Mouse (Mus musculus): ENCODE results near the gene Sgcg. TPM values are rescaled to one million over a fixed set of nuclear protein-coding genes. Genes with fewer than 3 reads are reported as not detected.
A peak's percentile ranks its signal among the peaks of the same experiment; 100 is the strongest.

The Sgcg gene
- polyA plus RNA-seq, 1 experiment: 1.1 TPM

- 80% methylated on average over 10 of the region's 10 CpGs for WGBS
- no peaks in the 10 kb centered on the region for H3K4me1 ChIP-seq (ENCODE audit: control insufficient read depth, insufficient read depth, low read length)
- no peak for TF ChIP-seq CTCF (IDR thresholded peaks at IDR 0.05; ENCODE audit: borderline replicate concordance, insufficient read depth, low read depth, low read length)
- no peak overlapping the region for H3K27ac ChIP-seq (ENCODE audit: insufficient read depth, low read length)
- H3K27me3 ChIP-seq (ENCODE audit: control insufficient read depth, insufficient read depth, low read length): no peaks in the 10 kb centered on the region
- H3K4me3 ChIP-seq (replicated peaks; ENCODE audit: insufficient read depth, low read depth, low read length): no peak overlapping the region
- no peak for DNase-seq
Observed at GRCm38 (mm10) chr14:61192326-61192725, 66.0 kb downstream of the Sgcg start.

- WGBS: 79% methylated on average over 7 of the region's 7 CpGs
- no peak overlapping the region for H3K4me3 ChIP-seq (replicated peaks; ENCODE audit: insufficient read depth, low read depth, low read length)
- no peak overlapping the region for H3K27ac ChIP-seq (ENCODE audit: insufficient read depth, low read length)
- no peaks in the 10 kb centered on the region for H3K4me1 ChIP-seq (ENCODE audit: control insufficient read depth, insufficient read depth, low read length)
- no peak for DNase-seq
- no peak for TF ChIP-seq CTCF (IDR thresholded peaks at IDR 0.05; ENCODE audit: borderline replicate concordance, insufficient read depth, low read depth, low read length)
- no peak for TF ChIP-seq POLR2A (IDR thresholded peaks at IDR 0.05; ENCODE audit: borderline replicate concordance, insufficient read depth, low read length)
- no peaks in the 10 kb centered on the region for H3K27me3 ChIP-seq (ENCODE audit: control insufficient read depth, insufficient read depth, low read length)
Observed at GRCm38 (mm10) chr14:61191904-61192303, 66.4 kb downstream of the Sgcg start.

GRCm38 (mm10) chr14:61173229-61173628 is 85.1 kb downstream of the Sgcg start:
- peaks cover 15% of the 10 kb centered on the region for H3K4me1 ChIP-seq (ENCODE audit: control insufficient read depth, insufficient read depth, low read length)
- no peaks in the 10 kb centered on the region for H3K27me3 ChIP-seq (ENCODE audit: control insufficient read depth, insufficient read depth, low read length)
- WGBS: under 1% methylated on average over 37 of the region's 37 CpGs
- DNase-seq: peak in 1 of 2 experiments; percentile 82
- TF ChIP-seq POLR2A (IDR thresholded peaks at IDR 0.05; ENCODE audit: borderline replicate concordance, insufficient read depth, low read length): no peak
- TF ChIP-seq CTCF (IDR thresholded peaks at IDR 0.05; ENCODE audit: borderline replicate concordance, insufficient read depth, low read depth, low read length): peak; percentile 36
- peak overlapping the region; percentile 64 for H3K27ac ChIP-seq (ENCODE audit: insufficient read depth, low read length)
- H3K4me3 ChIP-seq (replicated peaks; ENCODE audit: insufficient read depth, low read depth, low read length): peak overlapping the region; percentile 71

GRCm38 (mm10) chr14:61172548-61173158 is 85.6 kb downstream of the Sgcg start:
- Histone ChIP-seq H3K27me3 (ENCODE audit: control insufficient read depth, insufficient read depth, low read length) (no peaks in the 10 kb centered on the region), H3K4me1 (ENCODE audit: control insufficient read depth, insufficient read depth, low read length) (peaks cover 15% of the 10 kb centered on the region), H3K4me3 (replicated peaks; ENCODE audit: insufficient read depth, low read depth, low read length) (peak overlapping the region; percentile 71), H3K27ac (ENCODE audit: insufficient read depth, low read length) (peak overlapping the region; percentile 64)
- WGBS: under 1% methylated on average over 51 of the region's 52 CpGs
- TF ChIP-seq POLR2A (IDR thresholded peaks at IDR 0.05; ENCODE audit: borderline replicate concordance, insufficient read depth, low read length) (peak; percentile 68), CTCF (IDR thresholded peaks at IDR 0.05; ENCODE audit: borderline replicate concordance, insufficient read depth, low read depth, low read length) (no peak)
- DNase-seq: peak; percentile 100

- DNase-seq: no peak
- H3K27ac ChIP-seq (ENCODE audit: insufficient read depth, low read length): no peak overlapping the region
- H3K4me3 ChIP-seq (replicated peaks; ENCODE audit: insufficient read depth, low read depth, low read length): no peak overlapping the region
- H3K27me3 ChIP-seq (ENCODE audit: control insufficient read depth, insufficient read depth, low read length): no peaks in the 10 kb centered on the region
- WGBS: 93% methylated on average over 5 of the region's 5 CpGs
- peaks cover 15% of the 10 kb centered on the region for H3K4me1 ChIP-seq (ENCODE audit: control insufficient read depth, insufficient read depth, low read length)
- TF ChIP-seq POLR2A (IDR thresholded peaks at IDR 0.05; ENCODE audit: borderline replicate concordance, insufficient read depth, low read length): no peak
- TF ChIP-seq CTCF (IDR thresholded peaks at IDR 0.05; ENCODE audit: borderline replicate concordance, insufficient read depth, low read depth, low read length): no peak
Observed at GRCm38 (mm10) chr14:61171261-61171970, 86.9 kb downstream of the Sgcg start.

Other genes starting within 250 kb of the Sgcg start
- 17.2 and 19.2 TPM in 2 replicates for gene Tnfrsf19, start 212.0 kb downstream of the Sgcg start, polyA plus RNA-seq (2012; rRNA removed)
- 18.4 and 18.6 TPM in 2 replicates for gene Sacs, start 120.0 kb downstream of the Sgcg start, polyA plus RNA-seq (2012; rRNA removed)
- 0.74 and 0.75 TPM in 2 replicates for gene Arl11, start 51.3 kb upstream of the Sgcg start, polyA plus RNA-seq (2012; rRNA removed)
- gene Ebpl, start 101.9 kb upstream of the Sgcg start, polyA plus RNA-seq (2012; rRNA removed): 5.1 and 5.5 TPM in 2 replicates
- 37.7 and 38.9 TPM in 2 replicates for gene Kpna3, start 181.4 kb upstream of the Sgcg start, polyA plus RNA-seq (2012; rRNA removed)

Measured in cerebellum, adult 2 months (tissue).